Mouse (Mus musculus): Measurements from ENCODE around the gene Neurod1. TPM values are rescaled to one million over a fixed set of nuclear protein-coding genes. Genes with fewer than 3 reads are reported as not detected.
A peak's percentile ranks its signal among the peaks of the same experiment; 100 is the strongest.

The Neurod1 gene
- polyA plus RNA-seq, 1 experiment from 2014 or later = not detected

GRCm38 (mm10) chr2:79430061-79430460, 26.5 kb downstream of the Neurod1 start:
- no peaks in the 10 kb centered on the region for H3K9me3 ChIP-seq (replicated peaks)
- no peak overlapping the region for H3K4me3 ChIP-seq
- no peak overlapping the region for H3K9ac ChIP-seq
- no peaks in the 10 kb centered on the region for H3K36me3 ChIP-seq
- no peak overlapping the region for H3K27ac ChIP-seq
- no peak for ATAC-seq
- peaks cover 6% of the 10 kb centered on the region; the same call in 1 of the 2 replicates for H3K4me1 ChIP-seq
- H3K4me2 ChIP-seq = no peak overlapping the region
- H3K27me3 ChIP-seq (replicated peaks) = peaks cover 26% of the 10 kb centered on the region

GRCm38 (mm10) chr2:79429650-79430049, 26.9 kb downstream of the Neurod1 start:
- 4% methylated on average over 6 of the region's 6 CpGs for WGBS (ENCODE audit: insufficient replicate concordance)
- 0 out of 2 replicates have a peak, but pooled peaks have one; percentile 13 for ATAC-seq
- peaks cover 26% of the 10 kb centered on the region for H3K27me3 ChIP-seq (replicated peaks)
- H3K9ac ChIP-seq = no peak overlapping the region
- H3K4me3 ChIP-seq = no peak overlapping the region
- peaks cover 6% of the 10 kb centered on the region; the same call in 1 of the 2 replicates for H3K4me1 ChIP-seq
- H3K27ac ChIP-seq = no peak overlapping the region
- H3K9me3 ChIP-seq (replicated peaks) = no peaks in the 10 kb centered on the region
- no peaks in the 10 kb centered on the region for H3K36me3 ChIP-seq
- H3K4me2 ChIP-seq = no peak overlapping the region

GRCm38 (mm10) chr2:79429108-79429507, 27.4 kb downstream of the Neurod1 start:
- peaks cover 6% of the 10 kb centered on the region; the same call in 1 of the 2 replicates for H3K4me1 ChIP-seq
- H3K27me3 ChIP-seq (replicated peaks) = peaks cover 26% of the 10 kb centered on the region
- ATAC-seq = no peak
- H3K27ac ChIP-seq = no peak overlapping the region
- H3K4me2 ChIP-seq = peak overlapping the region; percentile 70
- H3K9me3 ChIP-seq (replicated peaks) = no peaks in the 10 kb centered on the region
- H3K9ac ChIP-seq = no peak overlapping the region
- 14% methylated on average over 7 of the region's 7 CpGs for WGBS (ENCODE audit: insufficient replicate concordance)
- peak overlapping the region; percentile 50 for H3K4me3 ChIP-seq
- no peaks in the 10 kb centered on the region for H3K36me3 ChIP-seq

- Histone ChIP-seq H3K9ac (no peak overlapping the region; the same call in 1 of the 2 replicates), H3K4me2 (peak overlapping the region; percentile 70), H3K9me3 (replicated peaks) (no peaks in the 10 kb centered on the region), H3K36me3 (no peaks in the 10 kb centered on the region), H3K27me3 (replicated peaks) (peaks cover 26% of the 10 kb centered on the region), H3K4me1 (peaks cover 6% of the 10 kb centered on the region; the same call in 1 of the 2 replicates), H3K27ac (no peak overlapping the region), H3K4me3 (peak overlapping the region; percentile 50)
- ATAC-seq = peak; percentile 54; the same call in 1 of the 2 replicates
- under 1% methylated on average over 35 of the region's 35 CpGs for WGBS (ENCODE audit: insufficient replicate concordance)
Observed at GRCm38 (mm10) chr2:79428569-79429104, 27.9 kb downstream of the Neurod1 start.

GRCm38 (mm10) chr2:79428022-79428421, 28.5 kb downstream of the Neurod1 start:
- H3K9me3 ChIP-seq (replicated peaks) = no peaks in the 10 kb centered on the region
- peaks cover 6% of the 10 kb centered on the region; the same call in 1 of the 2 replicates for H3K4me1 ChIP-seq
- no peak overlapping the region for H3K27ac ChIP-seq
- H3K4me2 ChIP-seq = no peak overlapping the region
- no peak overlapping the region for H3K9ac ChIP-seq
- peaks cover 26% of the 10 kb centered on the region for H3K27me3 ChIP-seq (replicated peaks)
- no peaks in the 10 kb centered on the region for H3K36me3 ChIP-seq
- no peak for ATAC-seq
- no peak overlapping the region for H3K4me3 ChIP-seq
- 32% methylated on average over 6 of the region's 6 CpGs for WGBS (ENCODE audit: insufficient replicate concordance)

- ATAC-seq = no peak
- no peak overlapping the region for H3K9ac ChIP-seq
- H3K9me3 ChIP-seq (replicated peaks) = no peaks in the 10 kb centered on the region
- no peaks in the 10 kb centered on the region for H3K27me3 ChIP-seq (replicated peaks)
- H3K4me1 ChIP-seq = no peaks in the 10 kb centered on the region
- no peak overlapping the region for H3K4me2 ChIP-seq
- H3K27ac ChIP-seq = no peak overlapping the region
- H3K4me3 ChIP-seq = no peak overlapping the region
- H3K36me3 ChIP-seq = no peaks in the 10 kb centered on the region
- 65% methylated on average over 6 of the region's 6 CpGs for WGBS (ENCODE audit: insufficient replicate concordance)
Observed at GRCm38 (mm10) chr2:79421696-79422095, 34.9 kb downstream of the Neurod1 start.

- Histone ChIP-seq H3K27me3 (replicated peaks) (no peaks in the 10 kb centered on the region), H3K36me3 (no peaks in the 10 kb centered on the region), H3K4me1 (no peaks in the 10 kb centered on the region), H3K9ac (no peak overlapping the region), H3K4me2 (no peak overlapping the region), H3K9me3 (replicated peaks) (no peaks in the 10 kb centered on the region), H3K27ac (no peak overlapping the region), H3K4me3 (no peak overlapping the region)
- 77% methylated on average over 7 of the region's 7 CpGs for WGBS (ENCODE audit: insufficient replicate concordance)
- ATAC-seq = no peak
Observed at GRCm38 (mm10) chr2:79414505-79414904, 42.0 kb downstream of the Neurod1 start.

- no peak overlapping the region for H3K4me2 ChIP-seq
Observed at GRCm38 (mm10) chr2:79410903-79411255, 45.7 kb downstream of the Neurod1 start.

GRCm38 (mm10) chr2:79410247-79410902, 46.2 kb downstream of the Neurod1 start:
- H3K27ac ChIP-seq = no peak overlapping the region
- no peaks in the 10 kb centered on the region for H3K4me1 ChIP-seq
- no peaks in the 10 kb centered on the region for H3K9me3 ChIP-seq (replicated peaks)
- H3K4me3 ChIP-seq = no peak overlapping the region
- 57% methylated on average over 15 of the region's 15 CpGs for WGBS (ENCODE audit: insufficient replicate concordance)
- ATAC-seq = no peak
- no peak overlapping the region for H3K9ac ChIP-seq
- no peaks in the 10 kb centered on the region for H3K27me3 ChIP-seq (replicated peaks)
- no peaks in the 10 kb centered on the region for H3K36me3 ChIP-seq
- H3K4me2 ChIP-seq = no peak overlapping the region

More at GRCm38 (mm10) chr2:79410903-79411255, 45.7 kb downstream of the Neurod1 start:
- Histone ChIP-seq H3K27me3 (replicated peaks) (no peaks in the 10 kb centered on the region), H3K4me1 (no peaks in the 10 kb centered on the region), H3K4me3 (no peak overlapping the region), H3K36me3 (no peaks in the 10 kb centered on the region), H3K9me3 (replicated peaks) (no peaks in the 10 kb centered on the region), H3K9ac (no peak overlapping the region), H3K27ac (no peak overlapping the region)
- 74% methylated on average over 3 of the region's 3 CpGs for WGBS (ENCODE audit: insufficient replicate concordance)
- no peak for ATAC-seq

- no peaks in the 10 kb centered on the region for H3K4me1 ChIP-seq
Observed at GRCm38 (mm10) chr2:79405661-79406405, 50.7 kb downstream of the Neurod1 start.

More at GRCm38 (mm10) chr2:79405661-79406405, 50.7 kb downstream of the Neurod1 start:
- no peak overlapping the region for H3K9ac ChIP-seq
- ATAC-seq = no peak
- no peaks in the 10 kb centered on the region for H3K9me3 ChIP-seq (replicated peaks)
- no peaks in the 10 kb centered on the region for H3K27me3 ChIP-seq (replicated peaks)
- no peak overlapping the region for H3K4me3 ChIP-seq
- no peak overlapping the region for H3K4me2 ChIP-seq
- 73% methylated on average over 5 of the region's 5 CpGs for WGBS (ENCODE audit: insufficient replicate concordance)
- no peaks in the 10 kb centered on the region for H3K36me3 ChIP-seq
- H3K27ac ChIP-seq = no peak overlapping the region
